Mouse (Mus musculus) intestine, embryonic 14.5 days (tissue): ENCODE measurements around the gene Acacb. TPM values are rescaled to one million over a fixed set of nuclear protein-coding genes. Genes with fewer than 3 reads are reported as not detected.
A peak's percentile ranks its signal among the peaks of the same experiment; 100 is the strongest.

Experiments used
- ATAC-seq: fragments of 200-750 bp; cut with Nextera tagmentation; replicated peaks from 2 replicates; pipeline ENCODE4 v1.8.0; 2017; ENCODE audit warnings: low read depth, moderate number of reproducible peaks, moderate TSS enrichment, moderate library complexity; ENCODE audit not compliant: low FRiP score, low TSS enrichment
- DNase-seq: peaks from one replicate; pipeline ENCODE4 v3.0.0-alpha.2; 2018; ENCODE audit warnings: low spot score
- H3K27ac ChIP-seq: fragments of 300-500 bp; sonication (generic); 2 replicates; pipeline ENCODE4 v1.5.1; 2014; ENCODE audit warnings: low read depth, mild to moderate bottlenecking, control low read depth
- H3K27me3 ChIP-seq: fragments of 300-500 bp; sonication (generic); replicated peaks from 2 replicates; pipeline ENCODE4 v1.6.1; 2014; ENCODE audit warnings: low read length, control low read depth; ENCODE audit not compliant: control insufficient read depth, insufficient read depth
- H3K36me3 ChIP-seq: fragments of 300-500 bp; sonication (generic); 2 replicates; pipeline ENCODE4 v1.6.1; 2014; ENCODE audit warnings: low read length, control low read depth; ENCODE audit not compliant: control insufficient read depth, insufficient read depth
- H3K4me1 ChIP-seq: fragments of 300-500 bp; sonication (generic); replicated peaks from 2 replicates; pipeline ENCODE4 v1.6.1; 2014; ENCODE audit warnings: low read length, control low read depth, mixed read lengths; ENCODE audit not compliant: control insufficient read depth, insufficient read depth
- H3K4me2 ChIP-seq: fragments of 300-500 bp; sonication (generic); 2 replicates; pipeline ENCODE4 v1.6.1; 2014; ENCODE audit warnings: low read length
- H3K4me3 ChIP-seq: fragments of 300-500 bp; sonication (generic); 2 replicates; pipeline ENCODE4 v1.5.1; 2014; ENCODE audit warnings: low read depth, low read length, control low read depth, mixed read lengths
- H3K9ac ChIP-seq: fragments of 300-500 bp; sonication (generic); 2 replicates; pipeline ENCODE4 v1.6.1; 2014; ENCODE audit warnings: mild to moderate bottlenecking, low read length
- H3K9me3 ChIP-seq: fragments of 300-500 bp; sonication (generic); 2 replicates; pipeline ENCODE4 v1.6.1; 2016; ENCODE audit warnings: low read length, control low read depth; ENCODE audit not compliant: control insufficient read depth
- WGBS: fragments of 180-500 bp; shearing (Covaris S2); extraction: QIAGEN DNeasy Blood & Tissue Kit; methylation state at CpG from one replicate; pipeline ENCODE4 v1.1.7; 2014; 5-methylcytosine and 5-hydroxymethylcytosine counted together
- polyA plus RNA-seq: library from polyadenylated mRNA; unstranded; fragments of >200 nt; fragmentation: Nextera tagmentation; extraction: Ambion mirVana; gene quantifications from 2 replicates; pipeline ENCODE4 v1.2.1, GENCODE M21; 2014

Gene Acacb
- polyA plus RNA-seq, result 2.3 and 2.4 TPM in 2 replicates

- no peak within 1 kb of the TSS for H3K9ac ChIP-seq
- no peak for ATAC-seq
- 0 out of 2 replicates have a peak within 1 kb of the TSS, but pooled peaks have one; percentile 8 for H3K4me2 ChIP-seq
- DNase-seq, result no peak
- H3K27ac ChIP-seq, result peak within 1 kb of the TSS; percentile 16; the same call in 1 of the 2 replicates
- no peaks in the 10 kb centered on the region for H3K27me3 ChIP-seq
- peaks cover 13% of the 10 kb centered on the region for H3K4me1 ChIP-seq
- H3K36me3 ChIP-seq, result no peaks in the 10 kb centered on the region
- H3K9me3 ChIP-seq, result no peaks in the 10 kb centered on the region
- WGBS, result 23% methylated on average over 19 of the region's 19 CpGs
- no peak within 1 kb of the TSS for H3K4me3 ChIP-seq
Measured at GRCm38 (mm10) chr5:114146028-114146888, at the start of gene Acacb. Gene Acacb (plus strand): TSS chr5:114146535.

GRCm38 (mm10) chr5:114099709-114100389 lies 46.5 kb upstream of the Acacb start:
- Histone ChIP-seq H3K9ac (peak overlapping the region; percentile 81), H3K4me3 (peak overlapping the region; percentile 89), H3K36me3 (peaks cover 12% of the 10 kb centered on the region), H3K9me3 (no peaks in the 10 kb centered on the region), H3K27me3 (no peaks in the 10 kb centered on the region), H3K4me2 (peak overlapping the region; percentile 98), H3K27ac (0 out of 2 replicates have a peak overlapping the region, but pooled peaks have one; percentile 16), H3K4me1 (peaks cover 11% of the 10 kb centered on the region)
- 8% methylated on average over 37 of the region's 37 CpGs for WGBS
- DNase-seq (peak; percentile 99), ATAC-seq (peak; percentile 88)

GRCm38 (mm10) chr5:114100390-114101099 lies 45.8 kb upstream of the Acacb start:
- DNase-seq (peak; percentile 65), ATAC-seq (peak; percentile 73)
- H3K9ac ChIP-seq, result peak overlapping the region; percentile 81
- H3K4me1 ChIP-seq, result peaks cover 11% of the 10 kb centered on the region
- H3K4me2 ChIP-seq, result peak overlapping the region; percentile 98
- H3K36me3 ChIP-seq, result peaks cover 16% of the 10 kb centered on the region
- no peaks in the 10 kb centered on the region for H3K9me3 ChIP-seq
- no peaks in the 10 kb centered on the region for H3K27me3 ChIP-seq
- H3K27ac ChIP-seq, result 0 out of 2 replicates have a peak overlapping the region, but pooled peaks have one; percentile 16
- peak overlapping the region; percentile 89 for H3K4me3 ChIP-seq
- 3% methylated on average over 41 of the region's 64 CpGs for WGBS

GRCm38 (mm10) chr5:114101873-114102272 lies 44.5 kb upstream of the Acacb start:
- WGBS, result 83% methylated on average over 4 of the region's 4 CpGs
- H3K9me3 ChIP-seq, result no peaks in the 10 kb centered on the region
- DNase-seq (no peak), ATAC-seq (no peak)
- H3K4me1 ChIP-seq, result peaks cover 11% of the 10 kb centered on the region
- H3K4me3 ChIP-seq, result no peak overlapping the region
- no peak overlapping the region for H3K4me2 ChIP-seq
- peaks cover 29% of the 10 kb centered on the region for H3K36me3 ChIP-seq
- H3K27me3 ChIP-seq, result no peaks in the 10 kb centered on the region
- H3K9ac ChIP-seq, result no peak overlapping the region
- H3K27ac ChIP-seq, result no peak overlapping the region

- Histone ChIP-seq H3K4me1 (peaks cover 11% of the 10 kb centered on the region), H3K4me3 (no peak overlapping the region), H3K9ac (no peak overlapping the region), H3K27me3 (no peaks in the 10 kb centered on the region), H3K9me3 (no peaks in the 10 kb centered on the region), H3K27ac (no peak overlapping the region), H3K36me3 (peaks cover 31% of the 10 kb centered on the region), H3K4me2 (no peak overlapping the region)
- ATAC-seq (no peak), DNase-seq (no peak)
- WGBS, result 86% methylated on average over 1 of the region's 1 CpGs
Measured at GRCm38 (mm10) chr5:114102807-114103206, 43.5 kb upstream of the Acacb start.

- Histone ChIP-seq H3K27ac (no peak overlapping the region), H3K4me3 (no peak overlapping the region), H3K4me1 (no peaks in the 10 kb centered on the region; the same call in 1 of the 2 replicates), H3K4me2 (no peak overlapping the region), H3K9me3 (peaks cover 6% of the 10 kb centered on the region; the same call in 1 of the 2 replicates), H3K9ac (no peak overlapping the region), H3K36me3 (peaks cover 68% of the 10 kb centered on the region), H3K27me3 (no peaks in the 10 kb centered on the region)
- no peak for DNase-seq
- WGBS, result 83% methylated on average over 16 of the region's 16 CpGs
- ATAC-seq, result no peak
Measured at GRCm38 (mm10) chr5:114106391-114106935, 39.9 kb upstream of the Acacb start.

DNA sequence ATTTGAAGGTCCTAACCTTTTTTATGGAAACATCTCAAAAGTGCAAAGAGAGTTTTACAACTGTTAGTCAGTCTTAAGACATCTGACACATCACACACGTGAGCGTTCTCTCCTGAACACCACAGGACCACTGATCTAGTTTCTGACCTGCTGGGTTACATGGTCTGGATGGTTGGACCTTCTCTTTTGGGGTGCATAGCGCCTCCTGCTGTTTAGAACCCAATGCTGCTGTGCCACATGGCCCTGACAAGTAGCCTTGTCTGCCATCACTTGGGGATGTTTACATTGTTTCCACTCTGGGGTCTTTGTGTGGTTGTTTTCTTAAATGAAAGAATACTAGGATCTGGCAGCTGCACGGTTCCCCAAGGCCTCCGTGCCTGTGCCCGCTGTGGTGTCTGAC lies 33.0 kb upstream of the Acacb start:
- DNase-seq (no peak), ATAC-seq (no peak)
- Histone ChIP-seq H3K4me1 (no peaks in the 10 kb centered on the region), H3K27me3 (no peaks in the 10 kb centered on the region), H3K9ac (no peak overlapping the region), H3K27ac (no peak overlapping the region), H3K4me2 (no peak overlapping the region), H3K36me3 (peaks cover 83% of the 10 kb centered on the region), H3K9me3 (peaks cover 6% of the 10 kb centered on the region; the same call in 1 of the 2 replicates), H3K4me3 (no peak overlapping the region)
- WGBS, result 87% methylated on average over 6 of the region's 6 CpGs

GRCm38 (mm10) chr5:114115030-114115429 lies 31.3 kb upstream of the Acacb start:
- Histone ChIP-seq H3K27ac (no peak overlapping the region), H3K9me3 (no peaks in the 10 kb centered on the region), H3K4me1 (no peaks in the 10 kb centered on the region), H3K27me3 (no peaks in the 10 kb centered on the region), H3K4me2 (no peak overlapping the region), H3K9ac (no peak overlapping the region), H3K4me3 (no peak overlapping the region), H3K36me3 (peaks cover 76% of the 10 kb centered on the region)
- WGBS, result 83% methylated on average over 5 of the region's 5 CpGs
- DNase-seq, result no peak
- no peak for ATAC-seq
